Mouse (Mus musculus) c-Kit-positive CD71-positive TER-119-positive erythroid progenitor cells, embryonic 14.5 days (primary cell): ENCODE results near the gene Tuba8.

ENCODE experiments used
- DNase-seq: peaks from one replicate; pipeline ENCODE4 v3.0.0-alpha.2; 2013; ENCODE audit warnings: low spot score

The Tuba8 gene

DNA sequence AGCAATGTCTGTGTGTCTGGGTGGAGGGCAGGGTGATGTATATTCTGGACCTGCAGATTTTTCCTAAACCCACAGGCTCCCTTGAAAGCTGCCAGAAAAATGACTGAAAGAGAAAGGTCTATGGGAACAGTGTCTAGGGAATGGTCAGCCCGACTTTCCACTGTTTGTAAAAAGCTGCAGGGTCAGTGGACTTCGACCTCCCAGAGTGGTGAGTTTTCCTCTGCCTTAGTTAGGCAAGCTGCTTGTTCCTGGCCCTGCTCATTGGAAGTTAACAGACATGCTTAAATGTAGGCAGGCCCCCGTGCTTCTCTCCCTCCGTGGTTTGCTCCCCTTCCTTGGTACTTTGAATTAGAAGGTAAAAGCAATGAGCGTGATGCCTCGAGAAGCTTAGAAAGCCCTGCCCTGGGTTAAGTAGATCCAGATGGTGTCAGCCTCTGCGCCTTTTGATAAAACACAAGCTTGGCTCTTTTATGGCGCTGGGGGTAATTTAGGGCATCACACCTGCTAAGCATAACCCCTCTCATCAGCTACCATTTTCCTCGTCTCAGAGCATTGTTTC lies 12.6 kb upstream of the Tuba8 start:
- no peak for DNase-seq

- DNase-seq: no peak
Measured at GRCm38 (mm10) chr6:121200458-121200857, 10.0 kb upstream of the Tuba8 start.

- no peak for DNase-seq
Measured at GRCm38 (mm10) chr6:121202026-121202425, 8.5 kb upstream of the Tuba8 start.

DNA sequence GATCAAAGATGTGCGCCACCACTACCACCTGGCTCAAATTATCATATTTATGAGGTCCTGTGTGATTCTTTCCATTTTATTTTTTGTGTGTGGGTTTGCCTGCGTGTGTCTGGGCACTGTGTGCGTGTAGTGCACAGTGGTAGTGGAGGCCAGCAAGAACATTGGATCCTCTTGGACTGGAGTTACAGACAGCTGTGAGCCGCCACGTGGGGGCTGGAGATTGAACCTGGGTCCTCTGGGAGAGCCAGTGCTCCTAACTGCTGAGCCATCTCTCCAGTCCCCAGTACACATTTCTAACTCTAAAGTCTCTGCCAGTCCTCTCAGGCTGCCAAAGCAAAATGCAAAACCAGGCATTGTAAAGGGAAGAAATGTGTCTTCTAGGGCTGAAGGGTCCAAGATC lies 4.0 kb upstream of the Tuba8 start:
- no peak for DNase-seq

DNA sequence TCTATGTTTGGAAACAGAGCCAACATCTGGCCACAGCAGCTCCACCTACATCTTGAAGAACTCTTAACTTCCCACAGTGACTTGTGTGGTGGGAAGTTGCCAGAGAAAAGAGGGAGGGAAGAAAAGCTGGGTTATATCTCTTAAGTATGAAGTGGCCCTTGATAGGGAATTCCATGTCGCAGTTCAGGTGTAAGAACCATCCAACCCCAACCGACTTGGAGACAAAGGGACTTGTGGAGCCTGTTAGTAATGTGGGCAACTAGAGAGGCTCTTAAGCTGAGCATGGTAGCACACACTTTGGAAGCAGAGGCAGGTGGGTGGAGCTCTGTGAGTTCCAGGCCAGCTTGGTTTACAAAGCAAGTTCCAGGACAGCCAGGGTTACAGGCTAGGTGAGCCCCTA lies 912 bp upstream of the Tuba8 start:
- no peak for DNase-seq

DNA sequence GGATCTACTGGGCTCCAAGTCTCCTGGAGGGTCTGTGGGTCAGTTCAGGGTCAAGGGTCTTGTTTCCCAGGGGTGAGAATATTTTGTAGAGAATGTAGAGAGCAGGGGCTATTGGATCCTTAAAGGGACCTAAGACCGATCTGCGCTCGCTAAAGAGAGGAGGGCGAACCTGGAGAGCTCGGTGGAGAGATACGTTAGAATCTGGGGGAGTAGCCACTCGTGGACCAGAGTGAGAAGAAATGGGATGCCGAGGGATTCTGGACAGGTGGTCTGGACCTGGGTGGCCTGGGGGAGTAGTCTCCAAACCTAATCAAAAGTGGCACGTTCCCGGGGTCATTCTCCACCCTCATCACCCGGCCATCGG lies 412 bp downstream of the Tuba8 start:
- no peak for DNase-seq

- DNase-seq: no peak
Measured at GRCm38 (mm10) chr6:121211743-121212142, 1.2 kb downstream of the Tuba8 start.

- no peak for DNase-seq
Measured at GRCm38 (mm10) chr6:121212988-121213387, 2.5 kb downstream of the Tuba8 start.

DNA sequence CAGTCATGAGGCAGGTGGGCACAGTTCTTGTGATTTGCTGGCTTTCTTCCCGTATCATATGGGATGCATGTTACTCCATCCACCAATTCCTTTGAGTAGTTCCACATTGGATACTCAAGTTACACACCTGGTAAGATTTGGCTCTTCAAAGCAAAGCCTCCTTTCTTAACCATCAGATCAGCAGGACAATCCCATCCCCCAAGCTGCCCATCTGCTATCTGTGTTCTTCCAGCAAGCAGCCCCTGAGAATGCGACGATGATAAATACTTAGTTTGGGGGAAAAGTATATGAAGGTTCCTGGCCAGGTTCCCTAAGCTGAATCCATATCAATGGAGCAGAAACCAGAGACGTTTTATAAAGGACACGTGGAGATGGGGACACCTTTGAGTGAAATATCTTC lies 3.7 kb downstream of the Tuba8 start:
- DNase-seq: no peak

DNA sequence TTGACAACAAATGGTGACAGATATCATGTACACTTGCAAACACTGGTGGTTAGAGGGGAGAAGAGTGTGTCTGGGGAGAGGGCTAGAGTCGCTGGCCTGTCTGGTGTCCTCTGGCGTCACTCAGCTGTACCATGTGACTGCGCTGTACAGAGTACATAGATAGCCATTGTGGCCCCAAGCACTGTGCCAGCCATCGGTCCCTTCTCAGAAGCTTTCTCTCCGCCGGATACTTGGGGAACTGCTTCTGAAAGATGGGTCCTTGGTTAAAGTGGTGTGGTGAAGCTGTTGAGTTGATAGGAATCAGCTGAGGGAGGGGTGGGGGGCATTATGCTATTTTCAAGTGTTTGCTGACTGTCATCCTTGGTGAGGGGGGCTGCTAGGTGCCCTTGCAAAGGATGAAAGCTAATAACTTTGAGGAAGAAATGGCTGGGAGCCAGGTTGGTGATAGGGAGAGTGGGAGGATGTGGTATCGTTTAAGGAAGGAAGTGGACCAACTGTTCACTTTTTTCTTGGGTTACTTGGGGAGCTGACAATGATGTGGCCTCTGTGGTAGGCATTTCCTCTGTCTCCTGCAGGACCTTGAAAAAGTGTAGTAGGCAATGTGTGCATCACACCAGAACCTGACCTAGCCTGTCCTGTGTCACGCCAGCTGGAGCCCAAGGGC lies 4.3 kb downstream of the Tuba8 start:
- no peak for DNase-seq

GRCm38 (mm10) chr6:121215336-121215735 lies 4.8 kb downstream of the Tuba8 start:
- DNase-seq: no peak

DNA sequence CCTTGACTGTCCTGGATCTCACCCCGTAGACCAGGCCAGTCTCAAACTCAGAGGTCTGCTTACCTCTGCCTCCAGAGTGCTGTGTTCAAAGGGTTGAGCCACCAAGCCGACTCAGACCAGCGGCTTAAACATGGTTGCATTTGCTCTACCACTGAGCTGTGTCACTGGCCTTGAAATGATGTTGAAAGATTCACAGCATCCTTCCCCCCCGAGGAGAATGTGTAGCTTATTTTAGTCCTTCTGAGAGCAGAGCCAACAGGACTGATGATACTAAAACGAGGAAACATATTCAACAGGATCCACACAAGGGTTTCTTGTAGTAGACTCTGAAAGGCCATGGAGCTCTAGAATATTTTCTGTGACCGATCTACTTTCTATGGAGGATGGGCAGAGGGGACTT lies 5.4 kb downstream of the Tuba8 start:
- no peak for DNase-seq

DNA sequence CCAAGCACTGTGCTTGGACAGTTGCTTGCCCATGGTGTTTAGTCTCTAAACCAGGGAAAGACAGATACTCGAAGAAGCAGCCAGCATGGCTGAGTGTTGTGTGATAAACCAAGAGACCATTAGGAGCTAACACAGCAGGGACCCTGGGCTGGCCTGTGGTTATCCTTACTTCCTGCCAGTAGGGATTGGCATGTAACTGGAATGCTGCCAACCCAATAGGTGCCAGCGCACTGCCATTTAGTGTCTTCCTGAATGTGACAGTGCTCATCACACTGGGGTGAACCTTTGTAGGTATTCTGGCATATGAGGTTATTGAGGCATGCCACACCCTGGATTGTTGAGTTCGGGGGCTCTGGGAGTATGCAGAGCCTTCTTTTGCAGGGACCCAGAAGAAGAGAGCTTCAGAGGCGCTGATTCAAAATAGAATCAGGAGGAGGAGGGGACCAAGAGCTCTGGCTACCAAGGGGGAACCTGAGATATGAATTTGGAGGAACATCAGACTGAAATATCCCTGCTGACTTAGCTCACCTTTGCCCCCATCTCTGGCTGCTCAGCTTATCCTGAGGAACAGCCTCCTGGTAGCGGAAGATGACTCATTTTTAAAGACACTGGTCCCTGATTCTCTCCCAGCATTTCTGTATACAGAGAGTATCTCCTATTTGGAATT lies 6.2 kb downstream of the Tuba8 start:
- no peak for DNase-seq

DNA sequence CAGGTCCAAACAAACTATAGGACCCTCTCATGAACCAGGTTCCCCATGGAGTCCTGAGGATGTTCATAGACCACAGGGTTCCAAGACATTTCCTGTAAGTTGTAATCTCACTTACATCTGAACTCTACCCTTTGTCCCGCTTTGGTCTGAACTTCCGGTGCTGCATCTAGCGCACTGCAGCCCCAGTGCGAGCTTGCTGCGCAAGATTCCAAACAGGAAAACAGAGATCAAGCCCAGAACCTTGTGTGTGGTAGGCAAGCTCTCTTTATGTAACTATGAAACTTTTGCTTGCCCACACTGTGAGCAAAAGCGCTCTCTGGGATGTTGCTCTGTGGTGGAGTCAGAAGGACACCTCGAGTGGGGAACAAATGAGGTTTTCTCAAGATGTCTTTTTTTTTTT lies 7.5 kb downstream of the Tuba8 start:
- no peak for DNase-seq

- DNase-seq: no peak
Measured at GRCm38 (mm10) chr6:121219406-121219805, 8.9 kb downstream of the Tuba8 start.

GRCm38 (mm10) chr6:121220181-121220580 lies 9.7 kb downstream of the Tuba8 start:
- DNase-seq: no peak

DNA sequence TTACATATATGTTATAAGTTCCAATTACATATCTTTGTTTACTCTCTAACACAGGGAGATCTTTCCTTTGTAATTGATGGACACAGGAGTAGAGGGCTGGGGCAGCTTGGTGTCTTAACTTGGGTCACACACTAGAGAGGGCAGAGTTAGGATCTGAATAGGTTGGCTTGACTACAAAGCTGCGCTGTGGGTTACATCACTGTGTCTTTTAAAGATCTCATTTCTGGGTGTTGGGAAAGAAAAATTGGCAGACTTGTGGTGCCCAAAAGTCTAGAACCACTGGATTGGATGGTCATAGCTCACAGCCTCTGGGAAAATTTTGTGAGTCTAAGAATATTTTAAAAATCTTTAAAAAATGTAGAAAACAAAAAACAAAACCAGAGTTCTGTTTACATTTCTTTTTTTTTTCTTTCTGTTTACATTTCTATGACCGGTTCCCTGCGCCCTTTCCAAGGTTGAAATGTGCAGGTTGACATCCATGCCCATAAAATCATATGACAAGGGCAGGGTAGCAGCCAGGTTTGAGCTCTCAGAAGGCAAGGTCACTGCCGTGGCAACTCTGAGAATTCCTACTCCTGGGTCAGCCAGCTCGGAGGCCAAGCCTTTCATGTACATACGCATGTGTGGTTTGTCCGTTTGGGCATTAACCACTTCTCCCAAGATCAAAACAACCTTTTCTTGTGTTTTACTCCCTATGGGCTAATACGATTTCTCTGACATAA lies 11.5 kb downstream of the Tuba8 start:
- no peak for DNase-seq

DNA sequence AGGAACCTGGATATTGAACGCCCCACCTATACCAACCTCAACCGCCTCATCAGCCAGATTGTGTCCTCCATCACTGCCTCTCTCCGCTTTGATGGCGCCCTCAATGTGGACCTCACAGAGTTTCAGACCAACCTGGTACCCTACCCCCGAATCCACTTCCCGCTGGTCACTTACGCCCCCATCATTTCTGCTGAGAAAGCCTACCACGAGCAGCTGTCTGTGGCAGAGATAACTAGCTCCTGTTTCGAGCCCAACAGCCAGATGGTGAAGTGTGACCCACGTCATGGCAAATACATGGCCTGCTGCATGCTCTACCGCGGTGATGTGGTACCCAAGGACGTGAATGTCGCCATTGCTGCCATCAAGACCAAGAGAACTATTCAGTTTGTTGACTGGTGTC lies 12.5 kb downstream of the Tuba8 start:
- DNase-seq: no peak

GRCm38 (mm10) chr6:121224067-121224466 lies 13.6 kb downstream of the Tuba8 start:
- no peak for DNase-seq

DNA sequence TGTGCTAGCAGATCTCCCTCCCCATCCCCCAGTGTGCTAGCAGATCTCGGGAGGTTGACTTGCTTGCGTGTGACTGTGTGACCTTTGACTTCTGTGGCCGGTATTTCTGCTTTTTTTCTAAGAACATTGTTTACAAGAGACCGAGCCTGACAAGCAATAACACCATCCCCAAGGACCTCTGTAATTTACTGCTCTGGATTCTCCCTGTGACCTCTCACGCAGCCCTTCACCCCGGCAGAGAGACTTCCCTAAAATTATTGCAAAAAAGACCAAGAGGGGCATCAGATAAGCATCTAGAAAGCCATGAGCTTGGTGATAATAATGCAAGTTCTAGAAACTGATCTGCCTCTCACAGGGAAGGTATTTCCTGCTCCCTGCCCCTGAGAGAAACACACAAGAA lies 14.5 kb downstream of the Tuba8 start:
- no peak for DNase-seq

DNA sequence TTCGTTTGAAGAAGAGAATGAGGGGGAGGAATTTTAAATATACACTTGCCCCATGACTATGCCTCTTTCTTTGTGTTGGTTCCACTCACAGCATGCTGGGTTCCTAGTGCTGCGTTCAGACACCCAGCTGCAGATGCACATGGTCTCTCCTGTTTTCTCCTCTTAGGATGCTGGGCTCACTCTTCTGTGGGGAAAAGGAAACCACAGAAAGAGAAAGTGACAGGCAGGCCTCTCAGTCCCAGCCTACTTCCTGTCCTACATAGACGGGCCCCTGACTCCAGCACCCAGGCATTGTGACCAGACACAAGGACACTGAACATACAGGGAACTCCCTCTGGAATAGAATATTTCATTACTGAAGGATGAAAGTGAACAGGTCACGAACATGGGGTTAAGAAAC lies 15.5 kb downstream of the Tuba8 start:
- DNase-seq: no peak

GRCm38 (mm10) chr6:121226744-121227143 lies 16.2 kb downstream of the Tuba8 start:
- no peak for DNase-seq

DNA sequence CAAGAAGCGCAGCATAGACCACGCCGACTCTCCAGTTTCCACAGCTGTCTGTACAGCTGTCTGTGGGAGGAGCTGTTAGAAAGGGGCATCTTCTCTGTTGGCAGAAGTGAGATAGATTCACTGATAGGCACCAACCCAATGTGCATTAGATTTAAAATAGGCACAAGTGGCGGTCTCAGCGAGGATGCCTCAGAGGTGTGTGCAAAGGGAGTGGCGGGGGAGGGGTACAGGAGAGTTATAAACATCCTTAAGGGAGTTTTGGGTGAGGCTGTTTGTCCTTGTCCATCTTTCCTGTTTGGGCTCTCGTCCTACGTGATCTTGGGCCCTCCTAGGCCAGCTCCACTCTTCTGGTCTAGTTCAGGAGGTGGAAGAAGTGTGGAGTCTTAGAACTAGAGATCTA lies 17.9 kb downstream of the Tuba8 start:
- no peak for DNase-seq
